Mouse (Mus musculus) embryonic facial prominence, embryonic 12.5 days (tissue): ENCODE results near the gene Ssbp3. TPM values are rescaled to one million over a fixed set of nuclear protein-coding genes. Genes with fewer than 3 reads are reported as not detected.
A peak's percentile ranks its signal among the peaks of the same experiment; 100 is the strongest.

ENCODE experiments used
- ATAC-seq: fragments of 200-750 bp; cut with Nextera tagmentation; 2 replicates; pipeline ENCODE4 v1.8.0; 2017; ENCODE audit not compliant: insufficient number of reproducible peaks, insufficient read depth, low FRiP score, low TSS enrichment
- H3K27ac ChIP-seq: fragments of 300-500 bp; sonication (generic); 2 replicates; pipeline ENCODE4 v1.5.1; 2016; ENCODE audit warnings: mild to moderate bottlenecking
- H3K27me3 ChIP-seq: fragments of 300-500 bp; sonication (generic); 2 replicates; pipeline ENCODE4 v1.6.1; 2016; ENCODE audit warnings: mild to moderate bottlenecking, moderate library complexity
- H3K36me3 ChIP-seq: fragments of 300-500 bp; sonication (generic); 2 replicates; pipeline ENCODE4 v1.6.1; 2016; ENCODE audit warnings: mild to moderate bottlenecking
- H3K4me1 ChIP-seq: fragments of 300-500 bp; sonication (generic); 2 replicates; pipeline ENCODE4 v1.6.1; 2016
- H3K4me2 ChIP-seq: fragments of 300-500 bp; sonication (generic); replicated peaks from 2 replicates; pipeline ENCODE4 v1.6.1; 2016; ENCODE audit warnings: mild to moderate bottlenecking, moderate library complexity
- H3K4me3 ChIP-seq: fragments of 300-500 bp; sonication (generic); 2 replicates; pipeline ENCODE4 v1.5.1; 2016; ENCODE audit warnings: mild to moderate bottlenecking
- H3K9ac ChIP-seq: fragments of 300-500 bp; sonication (generic); 2 replicates; pipeline ENCODE4 v1.6.1; 2016; ENCODE audit warnings: mild to moderate bottlenecking, moderate library complexity
- H3K9me3 ChIP-seq: fragments of 300-500 bp; sonication (generic); 2 replicates; pipeline ENCODE4 v1.6.1; 2016; ENCODE audit warnings: mild to moderate bottlenecking, moderate library complexity
- WGBS: fragments of 180-500 bp; shearing (Covaris S2); methylation state at CpG from one replicate; pipeline ENCODE4 v1.1.7; 2016; 5-methylcytosine and 5-hydroxymethylcytosine counted together
- polyA plus RNA-seq: library from polyadenylated mRNA; unstranded; fragments of >200 nt; fragmentation: Nextera tagmentation; extraction: Ambion mirVana; gene quantifications from 2 replicates; pipeline ENCODE4 v1.2.1, GENCODE M21; 2016

The Ssbp3 gene
- polyA plus RNA-seq, 1 experiment from 2014 or later: 279 TPM

DNA sequence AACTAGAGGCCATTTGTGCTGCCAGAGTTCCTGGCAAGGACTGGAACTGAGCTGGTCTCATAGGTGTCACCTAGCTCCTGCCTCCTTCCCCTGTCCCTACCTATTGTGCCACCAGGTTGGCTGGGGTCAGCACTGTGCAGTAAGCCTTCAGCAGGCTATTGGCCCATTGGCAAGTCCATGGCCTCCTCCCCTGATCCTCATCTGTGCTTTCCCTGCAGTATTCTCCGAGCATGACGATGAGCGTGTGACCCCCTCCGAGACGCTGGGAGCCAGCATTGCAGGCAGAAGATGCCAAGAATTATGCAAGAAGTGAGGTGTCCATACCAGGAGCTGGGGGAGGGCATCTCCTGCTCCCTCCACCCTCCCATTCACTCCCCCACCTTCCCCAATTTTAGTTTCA lies 137.3 kb downstream of the Ssbp3 start:
- H3K4me2 ChIP-seq: no peak overlapping the region
- WGBS: 85% methylated on average over 5 of the region's 5 CpGs
- H3K4me3 ChIP-seq: no peak overlapping the region
- no peak for ATAC-seq
- no peak overlapping the region for H3K9ac ChIP-seq
- no peak overlapping the region for H3K27ac ChIP-seq
- H3K9me3 ChIP-seq: no peaks in the 10 kb centered on the region
- peaks cover 66% of the 10 kb centered on the region for H3K36me3 ChIP-seq
- no peaks in the 10 kb centered on the region for H3K27me3 ChIP-seq
- H3K4me1 ChIP-seq: no peaks in the 10 kb centered on the region

DNA sequence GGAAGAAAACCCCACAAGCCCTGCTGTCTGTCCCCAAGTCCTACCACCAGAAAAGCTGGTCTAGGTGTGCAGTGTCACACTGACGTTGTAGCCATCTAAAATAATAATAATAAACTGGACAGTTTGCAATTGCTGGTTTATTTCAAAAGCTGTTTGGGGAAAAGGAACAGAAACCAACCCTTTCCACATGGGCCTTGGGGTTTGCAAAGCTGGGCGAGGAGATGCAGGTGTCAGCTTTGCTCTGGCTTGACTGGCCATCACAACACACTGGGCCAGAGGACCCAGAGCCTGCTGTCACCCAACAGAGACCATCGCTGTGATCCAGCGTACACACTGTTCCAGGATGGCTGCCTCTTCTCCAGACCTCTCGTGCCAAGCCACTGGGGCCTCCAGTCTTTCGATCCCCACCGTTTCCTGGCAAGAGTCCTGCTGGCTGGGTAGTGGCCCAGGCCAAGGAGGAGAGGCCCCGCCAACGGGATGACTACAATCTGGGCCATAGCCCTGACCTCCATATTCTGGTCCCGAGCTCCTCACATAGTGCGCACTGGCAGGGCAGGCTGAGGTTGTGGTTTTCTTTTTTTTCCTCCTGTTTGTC lies 138.2 kb downstream of the Ssbp3 start:
- 92% methylated on average over 11 of the region's 11 CpGs for WGBS
- H3K36me3 ChIP-seq: peaks cover 61% of the 10 kb centered on the region

DNA sequence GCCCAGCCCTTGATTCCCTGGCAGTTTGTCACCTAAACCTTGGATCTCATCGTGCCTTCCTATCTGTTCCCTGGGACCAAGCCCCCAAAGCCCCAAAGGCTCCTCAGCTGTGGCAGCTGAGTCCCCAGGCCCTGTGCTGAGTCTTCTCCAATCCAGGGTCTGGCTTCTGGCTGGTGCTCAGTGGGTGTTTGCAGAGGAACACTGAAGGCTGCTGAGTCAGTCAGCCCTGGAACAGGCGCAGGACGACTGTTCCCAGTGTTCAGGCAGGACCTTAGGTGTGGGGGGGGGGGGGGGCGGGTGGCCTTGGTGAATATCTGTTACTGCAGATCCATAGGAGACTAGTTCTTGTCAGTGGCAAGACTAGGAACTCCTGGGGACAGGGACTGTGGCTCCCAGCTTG lies 141.4 kb downstream of the Ssbp3 start:
- H3K9ac ChIP-seq: no peak overlapping the region

More for the DNA sequence above, 138.2 kb downstream of the Ssbp3 start:
- Histone ChIP-seq H3K9ac (no peak overlapping the region), H3K4me2 (no peak overlapping the region), H3K9me3 (no peaks in the 10 kb centered on the region), H3K27ac (no peak overlapping the region), H3K27me3 (no peaks in the 10 kb centered on the region), H3K4me3 (no peak overlapping the region), H3K4me1 (no peaks in the 10 kb centered on the region)
- no peak for ATAC-seq

DNA sequence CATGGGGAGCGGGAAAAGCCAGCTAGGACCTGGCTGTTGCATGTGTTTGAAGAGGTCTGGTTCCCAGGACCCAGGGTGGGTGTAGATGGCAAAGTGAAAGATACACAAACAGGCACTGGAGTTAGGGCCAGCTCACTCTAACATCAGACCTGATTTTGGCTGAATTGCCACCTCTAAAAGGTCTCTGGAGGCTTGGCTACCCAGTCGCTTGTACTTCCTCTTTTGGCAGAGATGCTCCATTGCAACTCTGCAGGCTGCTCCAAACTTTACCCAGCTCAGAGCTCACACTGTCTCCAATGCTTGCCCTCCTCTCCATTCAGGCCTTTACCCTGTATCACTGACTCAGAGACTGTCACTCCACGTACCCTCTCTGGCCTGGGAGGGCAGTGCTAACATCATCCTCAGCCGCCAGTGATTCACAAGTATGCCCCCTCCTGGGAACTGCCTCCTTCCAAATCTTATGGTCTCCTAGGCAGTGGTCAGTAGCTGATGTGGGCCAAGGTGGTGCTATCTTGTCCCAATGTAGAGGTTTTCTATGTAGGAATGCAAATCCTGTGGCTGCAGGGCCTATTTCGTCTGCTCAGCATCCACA lies 142.6 kb downstream of the Ssbp3 start:
- Histone ChIP-seq H3K9me3 (no peaks in the 10 kb centered on the region), H3K9ac (no peak overlapping the region), H3K4me3 (no peak overlapping the region), H3K27me3 (no peaks in the 10 kb centered on the region), H3K27ac (0 out of 2 replicates have a peak overlapping the region, but pooled peaks have one; percentile 41), H3K36me3 (peaks cover 49% of the 10 kb centered on the region), H3K4me1 (no peaks in the 10 kb centered on the region), H3K4me2 (no peak overlapping the region)
- WGBS: 52% methylated on average over 5 of the region's 5 CpGs
- ATAC-seq: no peak

More for the DNA sequence above, 141.4 kb downstream of the Ssbp3 start:
- Histone ChIP-seq H3K4me1 (no peaks in the 10 kb centered on the region), H3K36me3 (peaks cover 49% of the 10 kb centered on the region), H3K4me2 (no peak overlapping the region), H3K4me3 (no peak overlapping the region), H3K27me3 (no peaks in the 10 kb centered on the region), H3K9me3 (no peaks in the 10 kb centered on the region), H3K27ac (no peak overlapping the region)
- 56% methylated on average over 4 of the region's 4 CpGs for WGBS
- ATAC-seq: no peak

DNA sequence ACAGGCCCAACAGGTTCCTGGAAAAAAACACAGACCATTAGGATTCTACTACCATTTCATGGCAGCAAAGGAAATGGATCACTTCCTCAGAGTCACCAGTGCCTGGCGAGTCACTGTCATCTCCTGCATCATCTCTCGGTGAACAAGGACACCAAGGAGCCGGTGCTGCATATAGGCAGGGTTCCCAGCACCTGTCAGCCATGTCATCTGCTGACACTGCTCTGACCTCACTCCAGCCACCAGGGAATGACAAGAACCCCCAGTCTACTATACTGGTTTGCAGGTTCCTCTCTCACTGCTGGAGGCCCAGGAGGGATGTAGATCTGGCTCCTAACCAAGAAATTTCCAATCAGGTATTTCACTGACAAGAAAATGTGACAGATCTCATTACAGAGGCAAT lies 145.6 kb downstream of the Ssbp3 start:
- Histone ChIP-seq H3K9me3 (no peaks in the 10 kb centered on the region), H3K27me3 (no peaks in the 10 kb centered on the region), H3K9ac (no peak overlapping the region), H3K4me3 (no peak overlapping the region), H3K36me3 (peaks cover 61% of the 10 kb centered on the region), H3K4me1 (no peaks in the 10 kb centered on the region), H3K4me2 (no peak overlapping the region), H3K27ac (no peak overlapping the region)
- WGBS: 80% methylated on average over 3 of the region's 3 CpGs
- ATAC-seq: no peak

DNA sequence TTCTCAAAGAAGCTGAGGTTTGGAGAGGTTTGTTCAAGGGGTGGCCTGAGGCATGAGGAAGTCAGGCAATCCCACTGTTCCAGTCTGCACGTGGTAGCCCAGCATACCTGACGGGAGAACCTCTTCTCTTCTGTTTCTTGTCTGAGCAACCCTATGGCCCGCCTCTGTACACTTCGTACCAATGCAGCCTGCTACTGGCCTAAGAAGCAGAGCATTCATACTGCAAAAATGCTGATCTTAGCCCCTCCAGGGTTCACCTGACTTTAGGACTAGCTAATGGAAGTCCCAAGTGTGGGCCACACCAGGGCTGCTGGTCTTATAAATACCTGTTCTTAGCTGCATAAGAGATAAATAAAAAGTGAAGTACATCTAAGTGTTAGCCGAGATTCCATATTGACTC lies 147.8 kb downstream of the Ssbp3 start:
- Histone ChIP-seq H3K4me2 (no peak overlapping the region), H3K9me3 (no peaks in the 10 kb centered on the region), H3K27ac (no peak overlapping the region), H3K4me1 (no peaks in the 10 kb centered on the region), H3K27me3 (no peaks in the 10 kb centered on the region), H3K9ac (no peak overlapping the region), H3K36me3 (peaks cover 79% of the 10 kb centered on the region), H3K4me3 (no peak overlapping the region)
- WGBS: 93% methylated on average over 5 of the region's 5 CpGs
- no peak for ATAC-seq

DNA sequence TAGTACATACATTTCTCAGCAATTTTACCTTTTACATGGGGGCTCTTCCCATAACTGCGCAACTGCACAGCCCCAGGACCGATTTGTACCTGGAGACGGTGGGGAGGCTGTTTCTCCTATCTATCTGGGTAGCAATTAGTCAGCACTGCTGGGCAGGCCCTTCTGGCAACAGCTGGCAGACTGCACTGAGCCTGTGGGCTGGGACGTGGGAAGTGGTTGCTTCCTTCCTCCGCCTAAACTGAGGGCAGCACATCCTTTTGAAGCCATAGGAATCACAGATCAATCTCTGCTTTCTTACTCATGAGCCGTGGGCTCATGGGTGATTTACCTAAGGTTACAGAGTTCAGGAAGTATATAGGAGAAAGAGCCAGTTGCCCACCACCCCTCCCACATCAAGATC lies 148.3 kb downstream of the Ssbp3 start:
- WGBS: 87% methylated on average over 6 of the region's 6 CpGs
- no peak for ATAC-seq
- peaks cover 83% of the 10 kb centered on the region for H3K36me3 ChIP-seq

DNA sequence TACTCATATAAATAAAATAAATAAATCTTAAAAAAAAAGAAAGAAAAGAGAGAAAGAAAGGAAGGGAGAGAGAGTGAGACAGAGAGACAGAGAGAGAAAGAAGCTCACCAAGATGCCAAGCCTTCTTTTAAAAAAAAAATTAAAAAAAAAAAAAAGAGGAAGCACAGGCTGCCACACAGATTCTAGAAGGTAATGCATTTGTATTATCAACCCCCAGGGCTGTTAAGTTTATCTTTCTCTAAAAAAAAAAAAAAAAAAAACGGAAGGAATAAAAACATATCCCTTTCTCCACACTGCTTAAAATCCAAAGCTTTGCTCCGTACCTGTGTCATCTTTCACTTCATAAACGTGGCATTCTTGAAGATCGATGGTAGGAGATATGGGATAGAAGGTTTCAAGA lies 151.1 kb downstream of the Ssbp3 start:
- no peak overlapping the region for H3K4me2 ChIP-seq
- no peak overlapping the region for H3K9ac ChIP-seq
- no peak for ATAC-seq
- whole genome bisulfite sequencing: 91% methylated on average over 4 of the region's 4 CpGs
- H3K9me3 ChIP-seq: no peaks in the 10 kb centered on the region
- H3K36me3 ChIP-seq: peaks cover 75% of the 10 kb centered on the region
- H3K4me1 ChIP-seq: peaks cover 9% of the 10 kb centered on the region; the same call in 1 of the 2 replicates
- no peaks in the 10 kb centered on the region for H3K27me3 ChIP-seq
- H3K27ac ChIP-seq: no peak overlapping the region
- H3K4me3 ChIP-seq: no peak overlapping the region

More for the DNA sequence above, 148.3 kb downstream of the Ssbp3 start:
- H3K27ac ChIP-seq: no peak overlapping the region
- no peak overlapping the region for H3K4me2 ChIP-seq
- H3K4me3 ChIP-seq: no peak overlapping the region
- no peaks in the 10 kb centered on the region for H3K4me1 ChIP-seq
- no peaks in the 10 kb centered on the region for H3K27me3 ChIP-seq
- H3K9me3 ChIP-seq: no peaks in the 10 kb centered on the region
- no peak overlapping the region for H3K9ac ChIP-seq

DNA sequence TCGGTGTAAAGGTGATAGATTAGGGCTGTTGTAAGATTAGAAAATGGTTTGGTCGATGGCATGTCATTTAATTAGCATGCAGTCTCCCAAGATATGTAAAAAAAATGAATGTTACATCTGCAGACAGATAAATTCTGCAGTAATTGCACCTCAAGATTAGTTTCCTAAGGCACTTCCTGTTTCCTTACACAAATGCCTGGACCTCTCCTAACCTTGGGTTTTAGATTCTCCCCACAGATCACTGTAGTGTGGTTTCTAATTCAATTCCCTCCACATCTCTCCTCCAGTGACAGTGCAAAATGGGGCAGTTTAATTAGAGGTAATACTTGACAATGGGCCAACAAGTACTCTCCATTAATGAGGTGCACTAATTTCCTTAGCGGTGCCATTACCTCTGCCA lies 152.7 kb downstream of the Ssbp3 start:
- Histone ChIP-seq H3K4me1 (peaks cover 17% of the 10 kb centered on the region), H3K36me3 (peaks cover 60% of the 10 kb centered on the region), H3K4me3 (no peak overlapping the region), H3K9me3 (no peaks in the 10 kb centered on the region), H3K4me2 (no peak overlapping the region), H3K27ac (no peak overlapping the region), H3K27me3 (no peaks in the 10 kb centered on the region), H3K9ac (no peak overlapping the region)
- no peak for ATAC-seq
- WGBS: 86% methylated on average over 3 of the region's 3 CpGs

DNA sequence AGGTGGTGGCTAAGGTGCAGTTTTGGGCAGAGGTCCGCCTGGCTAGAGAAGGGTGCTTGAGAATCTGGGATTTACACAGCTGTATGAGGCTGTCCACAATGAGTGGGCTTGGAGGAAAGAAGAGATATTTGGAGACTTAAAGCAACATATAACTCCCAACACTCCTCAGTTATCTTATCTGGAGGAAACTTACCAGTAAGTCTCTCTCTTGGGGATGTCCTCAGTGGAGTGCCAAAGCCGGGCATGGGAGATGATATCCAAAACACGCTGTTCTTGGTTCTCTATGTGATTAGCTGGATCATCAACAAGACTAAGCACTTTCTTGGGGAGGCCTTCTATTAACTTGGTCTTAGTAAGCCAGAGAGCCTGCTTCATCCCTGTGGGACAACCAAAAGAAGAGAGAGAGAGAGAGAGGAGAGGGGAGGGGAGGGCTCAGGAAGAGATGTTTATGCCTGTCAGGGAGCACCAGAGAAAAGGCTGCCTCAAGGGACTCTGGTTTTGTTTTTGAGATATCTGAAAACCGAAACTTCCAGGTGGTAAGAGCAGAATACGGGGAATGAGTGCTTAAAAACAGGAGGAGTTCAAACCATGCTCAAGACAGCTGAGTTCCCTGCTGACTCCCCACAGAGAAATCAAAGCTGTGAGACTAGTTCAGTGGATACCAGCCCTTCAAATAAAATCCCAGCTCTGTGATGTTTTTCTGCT lies 154.0 kb downstream of the Ssbp3 start:
- no peaks in the 10 kb centered on the region for H3K27me3 ChIP-seq
- no peaks in the 10 kb centered on the region for H3K9me3 ChIP-seq
- no peak for ATAC-seq
- H3K27ac ChIP-seq: no peak overlapping the region
- H3K4me3 ChIP-seq: no peak overlapping the region
- H3K4me2 ChIP-seq: no peak overlapping the region
- 89% methylated on average over 5 of the region's 5 CpGs for WGBS
- no peak overlapping the region for H3K9ac ChIP-seq
- peaks cover 47% of the 10 kb centered on the region for H3K36me3 ChIP-seq
- peaks cover 17% of the 10 kb centered on the region for H3K4me1 ChIP-seq

DNA sequence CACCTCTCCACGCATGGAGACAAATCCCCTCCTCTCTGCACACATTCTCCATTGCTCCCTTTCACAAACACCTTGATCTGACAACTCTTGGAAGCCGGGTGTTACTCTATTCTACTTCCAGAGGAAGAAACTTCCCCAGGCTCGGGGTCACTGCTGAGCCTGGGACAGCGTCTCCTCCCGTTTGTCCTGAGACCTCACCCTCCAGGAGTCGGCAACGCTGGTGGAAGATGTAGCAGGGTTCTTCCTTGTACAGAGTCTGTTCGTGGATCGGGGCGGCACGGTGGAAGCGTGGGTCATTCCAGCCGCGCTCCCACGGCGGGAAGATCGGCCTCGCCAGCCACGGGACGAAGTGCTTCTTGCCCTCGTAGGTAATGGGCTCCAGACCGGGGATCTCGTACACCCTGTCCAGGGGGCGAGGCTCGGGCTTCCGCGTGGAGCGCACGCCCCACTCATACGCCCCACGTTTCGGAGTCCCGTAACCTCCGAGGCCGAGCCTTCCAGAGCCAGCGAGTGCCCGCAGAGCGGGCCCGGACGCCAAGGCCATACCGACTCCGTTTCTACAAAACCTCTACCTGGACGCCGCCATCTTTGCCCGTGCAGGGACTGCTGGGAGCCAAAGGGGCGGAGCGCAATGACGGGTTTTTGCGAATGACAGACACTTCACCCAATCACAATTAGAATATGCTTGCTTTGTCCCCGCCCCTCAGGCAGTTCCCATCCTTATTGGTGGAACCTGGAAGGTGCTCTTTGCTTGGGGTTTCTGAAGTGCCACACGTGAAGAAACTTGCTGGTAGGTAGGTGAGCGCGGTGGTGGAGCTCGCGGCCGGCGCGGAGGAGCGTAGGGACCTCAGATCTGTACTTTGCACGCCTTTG lies 156.0 kb downstream of the Ssbp3 start, which contains the start of the genes Mrpl37 and Cyb5rl:
Gene Mrpl37 (minus strand): TSS at position 617 of the 873 bp plus-strand sequence.
Gene Cyb5rl (plus strand): TSS at position 737 of the 873 bp plus-strand sequence.
- under 1% methylated on average over 60 of the region's 60 CpGs for WGBS
- peak within 1 kb of the TSS; percentile 89 for H3K9ac ChIP-seq
- H3K4me3 ChIP-seq: peak within 1 kb of the TSS; percentile 89
- H3K27me3 ChIP-seq: no peaks in the 10 kb centered on the region
- H3K9me3 ChIP-seq: no peaks in the 10 kb centered on the region
- ATAC-seq: peak; percentile 97
- H3K27ac ChIP-seq: peak within 1 kb of the TSS; percentile 71
- H3K4me1 ChIP-seq: peaks cover 17% of the 10 kb centered on the region
- peaks cover 29% of the 10 kb centered on the region for H3K36me3 ChIP-seq
- H3K4me2 ChIP-seq: peak within 1 kb of the TSS; percentile 98
